Mouse (Mus musculus) CH12.LX (cell line): Measurements from ENCODE around the gene Srgap2. TPM values are rescaled to one million over a fixed set of nuclear protein-coding genes. Genes with fewer than 3 reads are reported as not detected.

Experiments used
- DNase-seq: peaks from one replicate; pipeline ENCODE4 v3.0.0-alpha.2; 2013; ENCODE audit errors: extremely low read depth
- H3K27ac ChIP-seq: 2 replicates; pipeline ENCODE4 v1.5.1; 2012; ENCODE audit warnings: low read depth, mild to moderate bottlenecking, control low read depth, moderate library complexity; ENCODE audit not compliant: insufficient read depth
- H3K27me3 ChIP-seq: replicated peaks from 2 replicates; pipeline ENCODE3; 2012; ENCODE audit warnings: inconsistent platforms
- H3K36me3 ChIP-seq, 2 experiments: replicated peaks in 1 of 2; 2 replicates each; pipeline versions ENCODE3 to v1.6.1; 2012; ENCODE audit warnings: inconsistent platforms in 1 of 2, low read length in 1 of 2, mild to moderate bottlenecking in 1 of 2, mixed read lengths in 1 of 2, moderate library complexity in 1 of 2; ENCODE audit not compliant: control insufficient read depth in 1 of 2, insufficient read depth in 1 of 2
- H3K4me1 ChIP-seq, 2 experiments: 2 replicates each; pipeline ENCODE4 v1.6.1; 2012; ENCODE audit warnings: inconsistent platforms in 1 of 2, moderate library complexity in 1 of 2; ENCODE audit not compliant: insufficient read depth in 2 of 2, control insufficient read depth in 1 of 2
- H3K4me2 ChIP-seq: 2 replicates; pipeline ENCODE4 v1.6.1; 2012; ENCODE audit warnings: low read depth, mild to moderate bottlenecking, control low read depth; ENCODE audit not compliant: poor library complexity, insufficient read depth, severe bottlenecking
- H3K4me3 ChIP-seq, 3 experiments: fragments of 150-350 bp in 1 of 3; sonication (generic) in 1 of 3; replicated peaks in 1 of 3; 2 replicates each; pipeline versions ENCODE3 to v1.5.1; 2011 to 2012; ENCODE audit warnings: low read depth in 2 of 3, low read length in 2 of 3, mild to moderate bottlenecking in 2 of 3, moderate library complexity in 2 of 3, control low read depth in 1 of 3, improper control_type of control experiment in 1 of 3, inconsistent platforms in 1 of 3, mixed read lengths in 1 of 3; ENCODE audit not compliant: poor library complexity in 1 of 3
- H3K79me2 ChIP-seq: replicated peaks from 2 replicates; pipeline ENCODE4 v1.6.1; 2012; ENCODE audit warnings: mild to moderate bottlenecking, moderate library complexity; ENCODE audit not compliant: control insufficient read depth, poor library complexity, insufficient read depth, severe bottlenecking; ENCODE audit errors: extremely low read depth
- H3K9ac ChIP-seq: 2 replicates; pipeline ENCODE4 v1.6.1; 2012; ENCODE audit warnings: low read depth, mild to moderate bottlenecking, control low read depth, moderate library complexity; ENCODE audit not compliant: insufficient read depth
- H3K9me3 ChIP-seq: replicated peaks from 2 replicates; pipeline ENCODE3; 2012; ENCODE audit warnings: low read length, inconsistent platforms, mixed read lengths
- BHLHE40 ChIP-seq: IDR thresholded peaks from 2 replicates; pipeline ENCODE4 v1.6.1; 2011; ENCODE audit warnings: mild to moderate bottlenecking, low read depth, low read length, improper control_type of control experiment
- CHD1 ChIP-seq: IDR thresholded peaks from 2 replicates; pipeline ENCODE4 v1.6.1; 2012; ENCODE audit warnings: low read depth, low read length, improper control_type of control experiment, inconsistent platforms
- CHD2 ChIP-seq: IDR thresholded peaks from 2 replicates; pipeline ENCODE4 v1.6.1; 2011; ENCODE audit warnings: low read length, improper control_type of control experiment
- E2F4 ChIP-seq: IDR thresholded peaks from 2 replicates; pipeline ENCODE4 v1.6.1; 2011; ENCODE audit warnings: low read depth, low read length, improper control_type of control experiment; ENCODE audit not compliant: insufficient replicate concordance
- EP300 ChIP-seq: IDR thresholded peaks from 2 replicates; pipeline ENCODE4 v1.6.1; 2011; ENCODE audit warnings: low read length, improper control_type of control experiment
- ETS1 ChIP-seq: conservative IDR thresholded peaks from 2 replicates; pipeline ENCODE4 v1.6.1; 2012; ENCODE audit warnings: low read depth, mild to moderate bottlenecking, inconsistent platforms, low read length, improper control_type of control experiment, moderate library complexity
- GABPA ChIP-seq: IDR thresholded peaks from 2 replicates; pipeline ENCODE4 v1.6.1; 2012; ENCODE audit warnings: low read depth, low read length, improper control_type of control experiment, inconsistent platforms; ENCODE audit not compliant: insufficient replicate concordance
- HCFC1 ChIP-seq: IDR thresholded peaks from 2 replicates; pipeline ENCODE4 v1.6.1; 2012; ENCODE audit warnings: low read depth, mild to moderate bottlenecking, inconsistent platforms, low read length, improper control_type of control experiment
- IRF4 ChIP-seq: IDR thresholded peaks from 2 replicates; pipeline ENCODE4 v1.6.1; 2014; ENCODE audit warnings: low read depth, mild to moderate bottlenecking, inconsistent platforms, low read length, improper control_type of control experiment
- JUND ChIP-seq: conservative IDR thresholded peaks from 2 replicates; pipeline ENCODE4 v1.6.1; 2011; ENCODE audit warnings: low read depth, low read length, improper control_type of control experiment
- MAX ChIP-seq: IDR thresholded peaks from 2 replicates; pipeline ENCODE4 v1.6.1; 2011; ENCODE audit warnings: low read length, improper control_type of control experiment
- MAZ ChIP-seq: IDR thresholded peaks from 2 replicates; pipeline ENCODE4 v1.6.1; 2012; ENCODE audit warnings: low read depth, mild to moderate bottlenecking, inconsistent platforms, low read length, improper control_type of control experiment, moderate library complexity
- MEF2A ChIP-seq: IDR thresholded peaks from 2 replicates; pipeline ENCODE4 v1.6.1; 2014; ENCODE audit warnings: low read depth, mild to moderate bottlenecking, inconsistent platforms, low read length, improper control_type of control experiment, borderline replicate concordance
- MXI1 ChIP-seq: IDR thresholded peaks from 2 replicates; pipeline ENCODE4 v1.6.1; 2011; ENCODE audit warnings: mild to moderate bottlenecking, low read depth, low read length, improper control_type of control experiment
- POLR2A ChIP-seq: IDR thresholded peaks from 2 replicates; pipeline ENCODE4 v1.6.1; 2011; ENCODE audit warnings: low read depth, mild to moderate bottlenecking, improper control_type of control experiment, low read length
- POLR2AphosphoS2 ChIP-seq: IDR thresholded peaks from 2 replicates; pipeline ENCODE4 v1.6.1; 2011; ENCODE audit warnings: low read depth, low read length, improper control_type of control experiment
- SIN3A ChIP-seq: IDR thresholded peaks from 2 replicates; pipeline ENCODE4 v1.6.1; 2012; ENCODE audit warnings: low read length, improper control_type of control experiment, inconsistent platforms
- SMC3 ChIP-seq: IDR thresholded peaks from 2 replicates; pipeline ENCODE4 v1.6.1; 2011; ENCODE audit warnings: low read depth, low read length, improper control_type of control experiment
- UBTF ChIP-seq: IDR thresholded peaks from 2 replicates; pipeline ENCODE4 v1.6.1; 2012; ENCODE audit warnings: low read depth, mild to moderate bottlenecking, inconsistent platforms, low read length, improper control_type of control experiment, moderate library complexity
- ZNF384 ChIP-seq: IDR thresholded peaks from 2 replicates; pipeline ENCODE4 v1.6.1; 2012; ENCODE audit warnings: low read depth, low read length, improper control_type of control experiment, inconsistent platforms
- dilution Hi-C: fragments of 300-500 bp; cut with MboI; formaldehyde crosslinking; loops from 2 replicates; pipeline ENCODE4 v1.14.3; 2020; ENCODE audit warnings: low sequenced_read_pairs; ENCODE audit not compliant: extremely low pct_unique_long_range_greater_than_20kb, extremely low pct_ligation_motif_present
- in situ Hi-C: fragments of 300-500 bp; cut with MboI; formaldehyde crosslinking; loops from 3 replicates; pipeline ENCODE4 v1.14.3; 2019; ENCODE audit warnings: low sequenced_read_pairs, low pct_ligation_motif_present, low pct_unique_long_range_greater_than_20kb, mixed read lengths
- polyA plus RNA-seq: library from polyadenylated mRNA; unstranded; fragments of >175 nt; gene quantifications from 2 replicates; pipeline ENCODE4 v1.2.1, GENCODE M21; 2012; ENCODE audit warnings: low read depth; ENCODE audit not compliant: insufficient read length
- total RNA-seq, 2 experiments: library from RNA; depleted of rRNA; stranded (reverse); fragments of 300-350 nt in 1 of 2; fragments of >200 nt in 1 of 2; gene quantifications; 2 replicates each; pipeline ENCODE4 v1.2.3; 2012 to 2014

The Srgap2 gene
- total and polyA plus RNA-seq, 3 experiments, result 9.7 to 28.1 (median 26.8) TPM

DNA sequence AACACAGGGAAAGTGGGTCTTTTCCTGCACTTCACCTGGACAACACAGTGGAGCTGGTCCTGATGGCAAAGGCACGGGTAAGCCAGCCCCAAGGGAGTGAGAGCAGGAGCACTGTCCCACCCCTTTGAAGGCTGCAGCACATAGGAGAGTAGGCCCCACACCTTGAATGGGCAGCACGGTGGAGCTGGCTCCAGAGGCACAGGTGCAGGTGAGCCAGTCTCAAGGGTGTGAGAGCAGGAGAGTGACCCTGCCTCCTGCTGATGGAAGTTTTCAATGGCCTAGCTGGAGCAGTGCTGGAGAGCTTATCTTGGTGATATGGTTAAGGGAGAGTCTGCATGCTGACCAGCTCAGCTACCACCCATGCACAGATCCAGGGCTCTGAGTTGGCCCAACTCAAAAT is 145.0 kb downstream of the Srgap2 start:
- Histone ChIP-seq H3K9ac (no peak overlapping the region), H3K27ac (no peak overlapping the region), H3K4me3 (no peak overlapping the region), H3K36me3 (peaks cover 3 to 22% of the 10 kb centered on the region in 2 experiments), H3K9me3 (peaks cover 4% of the 10 kb centered on the region), H3K27me3 (no peaks in the 10 kb centered on the region), H3K79me2 (no peaks in the 10 kb centered on the region), H3K4me2 (no peak overlapping the region), H3K4me1 (peaks cover 23 to 61% of the 10 kb centered on the region in 2 experiments)
- in situ Hi-C loops, result no loop called here
- dilution Hi-C loops, result no loop called here
- no peak for TF ChIP-seq SMC3
- no peak for DNase-seq

DNA sequence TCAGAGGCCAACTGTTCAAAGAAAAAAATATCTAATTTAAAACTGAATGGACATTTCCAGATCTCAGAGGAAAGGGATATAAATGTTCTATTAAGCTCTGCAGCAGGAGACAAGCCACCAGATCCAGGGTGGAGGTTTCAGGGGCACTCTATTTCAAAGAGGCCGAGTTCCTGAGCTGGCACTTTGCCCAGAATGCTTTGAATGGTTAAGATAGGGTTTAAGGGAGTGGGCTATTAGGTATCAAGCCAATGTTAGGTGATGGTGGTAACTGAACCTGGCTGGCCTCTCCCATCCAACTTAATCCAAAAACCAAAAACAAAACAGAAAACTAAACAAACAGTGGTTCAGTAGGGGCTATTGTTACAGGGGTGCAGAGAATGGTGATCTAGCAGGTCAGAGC is 146.9 kb downstream of the Srgap2 start:
- Histone ChIP-seq H3K4me1 (peaks cover 23 to 61% of the 10 kb centered on the region in 2 experiments), H3K4me2 (peak overlapping the region; percentile 29; the same call in 1 of the 2 replicates)
- TF ChIP-seq MAZ (no peak), MXI1 (no peak), IRF4 (no peak), MAX (no peak), GABPA (no peak), EP300 (no peak), CHD1 (no peak), CHD2 (no peak), POLR2A (no peak), JUND (no peak), UBTF (no peak), POLR2AphosphoS2 (no peak)

DNA sequence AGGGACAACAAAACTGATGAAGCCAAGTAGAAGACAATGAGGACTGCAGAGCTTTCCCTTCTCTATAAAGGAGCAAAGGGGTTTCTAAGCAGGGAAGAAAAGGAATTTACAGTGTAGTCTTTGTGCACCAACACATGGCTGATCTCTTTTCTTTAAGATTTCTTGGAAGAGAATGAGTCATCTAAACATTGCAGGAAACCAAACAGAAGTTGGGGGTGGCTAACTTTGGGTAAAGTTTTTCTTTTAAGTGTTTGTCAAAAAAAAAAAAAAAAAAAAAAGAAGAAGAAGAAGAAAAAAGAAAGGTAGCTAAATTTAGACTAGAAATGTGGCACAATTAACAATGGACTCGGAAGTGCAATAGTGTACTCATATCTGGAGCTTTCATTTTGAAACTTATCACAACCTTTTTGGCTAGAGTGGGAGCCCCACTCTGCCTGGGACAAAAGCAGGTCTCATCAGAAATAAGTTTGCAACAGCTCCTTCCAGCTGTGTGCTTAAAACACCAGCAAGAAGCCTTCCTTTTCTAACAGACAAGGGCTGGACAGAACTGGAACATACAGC is 148.2 kb downstream of the Srgap2 start:
- DNase-seq, result no peak
- H3K9ac ChIP-seq, result peak overlapping the region; percentile 19; the same call in 1 of the 2 replicates
- H3K9me3 ChIP-seq, result peaks cover 4% of the 10 kb centered on the region
- dilution Hi-C loops (no loop called here), in situ Hi-C loops (no loop called here)
- H3K4me3 ChIP-seq, result no peak overlapping the region
- H3K4me1 ChIP-seq, result peaks cover 21 to 53% of the 10 kb centered on the region in 2 experiments
- H3K4me2 ChIP-seq, result peak overlapping the region; percentile 47
- H3K27ac ChIP-seq, result peak overlapping the region; percentile 49
- H3K79me2 ChIP-seq, result no peaks in the 10 kb centered on the region
- peaks cover 3 to 15% of the 10 kb centered on the region in 2 experiments for H3K36me3 ChIP-seq
- no peaks in the 10 kb centered on the region for H3K27me3 ChIP-seq
- TF ChIP-seq MAZ (no peak), IRF4 (peak; percentile 80), ZNF384 (peak; percentile 91), SIN3A (peak; percentile 27; the same call in 1 of the 2 replicates), BHLHE40 (0 out of 2 replicates have a peak, but pooled peaks have one; percentile 25), JUND (peak; percentile 42; the same call in 1 of the 2 replicates), E2F4 (no peak), HCFC1 (no peak), EP300 (peak; percentile 28; the same call in 1 of the 2 replicates), CHD1 (no peak), ETS1 (peak; percentile 46; the same call in 1 of the 2 replicates), MEF2A (peak; percentile 77; the same call in 1 of the 2 replicates)

More for the DNA sequence above, 146.9 kb downstream of the Srgap2 start:
- no peaks in the 10 kb centered on the region for H3K79me2 ChIP-seq
- in situ Hi-C loops (no loop called here), dilution Hi-C loops (no loop called here)
- no peak overlapping the region for H3K4me3 ChIP-seq
- H3K27me3 ChIP-seq, result no peaks in the 10 kb centered on the region
- H3K36me3 ChIP-seq, result peaks cover 3 to 15% of the 10 kb centered on the region in 2 experiments
- H3K9ac ChIP-seq, result no peak overlapping the region
- peaks cover 4% of the 10 kb centered on the region for H3K9me3 ChIP-seq
- H3K27ac ChIP-seq, result no peak overlapping the region
- no peak for DNase-seq
